Mouse (Mus musculus) inflammation-experienced regulatory T-cells, adult 6 months (primary cell): ENCODE results near the gene Zfp84. TPM values are rescaled to one million over a fixed set of nuclear protein-coding genes. Genes with fewer than 3 reads are reported as not detected.
A peak's percentile ranks its signal among the peaks of the same experiment; 100 is the strongest.

Experiments
- ATAC-seq: one replicate; pipeline ENCODE4 v1.8.0; 2017
- polyA plus RNA-seq, 3 experiments: library from polyadenylated mRNA; unstranded; fragments of 100-300 nt; shearing (Covaris generic); gene quantifications; one replicate each; pipeline ENCODE4 v1.2.1; 2017

Zfp84 gene
- polyA plus RNA-seq, 3 experiments from 2014 or later = 14.0 to 17.9 (median 14.8) TPM

GRCm38 (mm10) chr7:29818619-29819254 lies 50.4 kb downstream of the Zfp84 start:
- peak; percentile 68 for ATAC-seq

- ATAC-seq = no peak
These were observed 59.6 kb downstream of the Zfp84 start for GRCm38 (mm10) chr7:29828001-29828400.

Other genes starting within 250 kb of the Zfp84 start
- 1 to 10 TPM; 2.5 to 4.9 (median 4.1) TPM for gene Sipa1l3, start 249.9 kb upstream of the Zfp84 start, polyA plus RNA-seq
- not detected for gene Catsperg2, start 41.5 kb upstream of the Zfp84 start, polyA plus RNA-seq
- gene Zfp30, start 15.4 kb downstream of the Zfp84 start, polyA plus RNA-seq = under 1 TPM; 0.28 to 0.36 (median 0.35) TPM
- 10 to 100 TPM; 16.3 to 19.1 (median 16.9) TPM for gene Zfp790, start 47.6 kb downstream of the Zfp84 start, polyA plus RNA-seq
- gene Zfp940, start 85.1 kb downstream of the Zfp84 start, polyA plus RNA-seq = 1 to 10 TPM; 3.5 to 6.8 (median 4.8) TPM
- 1 to 10 TPM; 2.7 to 9.2 (median 8.2) TPM for gene Zfp420, start 91.4 kb downstream of the Zfp84 start, polyA plus RNA-seq
- 1 to 10 TPM; 5.8 to 8.4 (median 7.1) TPM for gene Zfp27, start 138.0 kb downstream of the Zfp84 start, polyA plus RNA-seq
- 1 to 10 TPM in 1 of 3 experiments, under 1 TPM in 2; 0.63 to 1.0 (median 0.80) TPM for gene Zfp383, start 139.7 kb downstream of the Zfp84 start, polyA plus RNA-seq
- gene Zfp74, start 185.5 kb downstream of the Zfp84 start, polyA plus RNA-seq = 1 to 10 TPM; 3.8 to 4.7 (median 4.6) TPM
- 1 to 10 TPM; 1.8 to 2.0 (median 2.0) TPM for gene Zfp568, start 215.4 kb downstream of the Zfp84 start, polyA plus RNA-seq